ENCODE assay signal across 23 mouse cellular contexts in genomic region chr8:122062508-122063223, GRCm38 (mm10).
DNase-seq lines count a peak whose midpoint lies in the region; ATAC-seq and TF ChIP-seq lines count a peak whose summit lies in the region.
"Had no signal": no experiment of that assay in that cellular context is flagged by ENCODE, and none has a peak within 500 bp of the region (broad histone marks: within the 10 kb centered on the region; RNA-seq: fewer than 3 reads in every experiment).

No protein-coding gene starts in this region.

- H3K27me3 ChIP-seq in intestine, embryonic 16.5 days (replicated peaks; ENCODE audit: control insufficient read depth, insufficient read depth, low read length) = no peaks in the 10 kb centered on the region
- H3K27me3 ChIP-seq in stomach, embryonic 14.5 days (ENCODE audit: control insufficient read depth, insufficient read depth, low read length) = no peaks in the 10 kb centered on the region
- H3K27me3 ChIP-seq in stomach, postnatal 0 days (ENCODE audit: control insufficient read depth, insufficient read depth, low read length) = no peaks in the 10 kb centered on the region
- no peaks in the 10 kb centered on the region for H3K27me3 ChIP-seq in forebrain, embryonic 15.5 days
- H3K27me3 ChIP-seq: hindbrain, embryonic 13.5 days had no signal

- H3K9ac ChIP-seq in intestine, embryonic 16.5 days (ENCODE audit: low read depth, low read length) = no peak overlapping the region
- H3K9ac ChIP-seq in stomach, embryonic 14.5 days (replicated peaks; ENCODE audit: low read depth, low read length) = no peak overlapping the region
- no peak overlapping the region for H3K9ac ChIP-seq in stomach, postnatal 0 days (ENCODE audit: low read length)
- no peak overlapping the region for H3K9ac ChIP-seq in forebrain, embryonic 15.5 days (replicated peaks)
- H3K9ac ChIP-seq: heart, embryonic 12.5 days; heart, embryonic 15.5 days; hindbrain, embryonic 13.5 days had no signal

- TF ChIP-seq CTCF in stomach, postnatal 0 days (IDR thresholded peaks at IDR 0.05; ENCODE audit: low read depth) = no peak

- H3K27ac ChIP-seq in intestine, embryonic 16.5 days (ENCODE audit: low read length) = no peak overlapping the region
- no peak overlapping the region for H3K27ac ChIP-seq in stomach, embryonic 14.5 days (ENCODE audit: low read length)
- H3K27ac ChIP-seq in stomach, postnatal 0 days (replicated peaks) = no peak overlapping the region
- H3K27ac ChIP-seq in forebrain, embryonic 15.5 days (replicated peaks) = no peak overlapping the region
- H3K27ac ChIP-seq: heart, embryonic 15.5 days; hindbrain, embryonic 10.5 days; hindbrain, embryonic 13.5 days had no signal

- no peak overlapping the region for H3K4me2 ChIP-seq in intestine, embryonic 16.5 days (ENCODE audit: low read depth, low read length)
- H3K4me2 ChIP-seq in stomach, embryonic 14.5 days (replicated peaks; ENCODE audit: low read depth, low read length) = no peak overlapping the region
- H3K4me2 ChIP-seq in stomach, postnatal 0 days (replicated peaks; ENCODE audit: low read depth) = no peak overlapping the region
- no peak overlapping the region for H3K4me2 ChIP-seq in forebrain, embryonic 15.5 days (replicated peaks)
- H3K4me2 ChIP-seq: heart, embryonic 12.5 days; heart, embryonic 15.5 days; hindbrain, embryonic 13.5 days had no signal

- DNase-seq in A20 (ENCODE audit: low read depth, low spot score) = peak; percentile 46
- DNase-seq in stomach, postnatal 0 days (ENCODE audit: low spot score) = peak; percentile 38
- DNase-seq in adrenal gland, adult (ENCODE audit: inconsistent age in 2 of 2, low spot score in 1 of 2) = no peak
- DNase-seq: adrenal gland, adult 8-10 months; adrenal gland, postnatal 25 days; cerebellum, adult 11-12 months; cerebellum, adult 8-10 months; cerebellum, postnatal 10 days; gastrocnemius, postnatal 25 days; heart, adult 18-20 months; heart, postnatal 10 days; heart, postnatal 36 days had no signal

- H3K36me3 ChIP-seq in intestine, embryonic 16.5 days (ENCODE audit: control insufficient read depth, insufficient read depth, low read length) = no peaks in the 10 kb centered on the region
- H3K36me3 ChIP-seq in stomach, embryonic 14.5 days (ENCODE audit: control insufficient read depth, insufficient read depth, low read length) = no peaks in the 10 kb centered on the region
- H3K36me3 ChIP-seq in stomach, postnatal 0 days (ENCODE audit: control insufficient read depth, insufficient read depth, low read length) = no peaks in the 10 kb centered on the region
- no peaks in the 10 kb centered on the region for H3K36me3 ChIP-seq in forebrain, embryonic 15.5 days
- H3K36me3 ChIP-seq: heart, embryonic 12.5 days; heart, embryonic 15.5 days; hindbrain, embryonic 10.5 days; hindbrain, embryonic 13.5 days had no signal

- 52% methylated on average over 12 of the region's 12 CpGs for WGBS in intestine, embryonic 16.5 days
- WGBS in stomach, embryonic 14.5 days = 46% methylated on average over 12 of the region's 12 CpGs
- WGBS in stomach, postnatal 0 days = 41% methylated on average over 12 of the region's 12 CpGs
- whole genome bisulfite sequencing in forebrain, embryonic 15.5 days = 83% methylated on average over 12 of the region's 12 CpGs

- H3K4me1 ChIP-seq in intestine, embryonic 16.5 days (ENCODE audit: control insufficient read depth, insufficient read depth, low read length) = 0 out of 2 replicates have a peak, but pooled peaks cover 4% of the 10 kb centered on the region
- no peaks in the 10 kb centered on the region for H3K4me1 ChIP-seq in stomach, embryonic 14.5 days (ENCODE audit: control insufficient read depth, insufficient read depth, low read length)
- H3K4me1 ChIP-seq in stomach, postnatal 0 days (replicated peaks; ENCODE audit: control insufficient read depth, insufficient read depth) = no peaks in the 10 kb centered on the region
- H3K4me1 ChIP-seq in forebrain, embryonic 15.5 days = no peaks in the 10 kb centered on the region
- H3K4me1 ChIP-seq: hindbrain, embryonic 13.5 days had no signal

- H3K9me3 ChIP-seq in intestine, embryonic 16.5 days (ENCODE audit: control insufficient read depth, low read length) = no peaks in the 10 kb centered on the region
- H3K9me3 ChIP-seq in stomach, embryonic 14.5 days (ENCODE audit: control insufficient read depth, low read depth, low read length) = no peaks in the 10 kb centered on the region
- H3K9me3 ChIP-seq in stomach, postnatal 0 days (ENCODE audit: control insufficient read depth, low read length) = no peaks in the 10 kb centered on the region
- H3K9me3 ChIP-seq in forebrain, embryonic 15.5 days = no peaks in the 10 kb centered on the region
- H3K9me3 ChIP-seq: heart, embryonic 12.5 days; heart, embryonic 15.5 days; hindbrain, embryonic 10.5 days; hindbrain, embryonic 13.5 days had no signal

- ATAC-seq in intestine, embryonic 16.5 days = 0 out of 2 replicates have a peak, but pooled peaks have one; percentile 47
- ATAC-seq in stomach, embryonic 14.5 days (ENCODE audit: insufficient number of reproducible peaks, insufficient read depth, low FRiP score, low read depth) = peak; percentile 36; the same call in 1 of the 2 replicates
- ATAC-seq in stomach, postnatal 0 days (ENCODE audit: low FRiP score, low TSS enrichment) = peak; percentile 58
- ATAC-seq in forebrain, embryonic 15.5 days (replicated peaks) = no peak
- no peak for ATAC-seq in erythroid progenitor cell, adult 5-6 weeks (replicated peaks; ENCODE audit: low FRiP score, poor library complexity, severe bottlenecking)
- ATAC-seq: CD4-positive, CD25-positive, alpha-beta regulatory T cell, adult 4 months; forebrain, embryonic 14.5 days; hindbrain, embryonic 16.5 days had no signal

- no peak for TF ChIP-seq EP300 in stomach, postnatal 0 days (optimal IDR thresholded peaks at IDR 0.05)

- no peak overlapping the region for H3K4me3 ChIP-seq in intestine, embryonic 16.5 days (ENCODE audit: low read length)
- no peak overlapping the region for H3K4me3 ChIP-seq in stomach, embryonic 14.5 days (ENCODE audit: low read depth, low read length)
- H3K4me3 ChIP-seq in stomach, postnatal 0 days (ENCODE audit: low read depth, low read length) = no peak overlapping the region
- no peak overlapping the region for H3K4me3 ChIP-seq in forebrain, embryonic 15.5 days
- H3K4me3 ChIP-seq: heart, embryonic 12.5 days; heart, embryonic 15.5 days; hindbrain, embryonic 10.5 days; hindbrain, embryonic 13.5 days had no signal

Comparison
In these comparisons a context has a peak if more than half of its experiments do, and no peak if none do; other contexts are left out.
1. DNase-seq: peak in A20 (single experiment) and stomach, postnatal 0 days (single experiment); none in adrenal gland, adult (0 of 2).
2. ATAC-seq: peak in intestine, embryonic 16.5 days (single experiment), stomach, embryonic 14.5 days (single experiment) and stomach, postnatal 0 days (single experiment); none in forebrain, embryonic 15.5 days (single experiment) and erythroid progenitor cell, adult 5-6 weeks (single experiment).